Mouse (Mus musculus) thymus, postnatal 4 days (tissue): ENCODE measurements around the gene Ece2.
A peak's percentile ranks its signal among the peaks of the same experiment; 100 is the strongest.

ENCODE experiments used
- DNase-seq: peaks from one replicate; pipeline ENCODE4 v3.0.0; 2021

Gene Ece2

DNA sequence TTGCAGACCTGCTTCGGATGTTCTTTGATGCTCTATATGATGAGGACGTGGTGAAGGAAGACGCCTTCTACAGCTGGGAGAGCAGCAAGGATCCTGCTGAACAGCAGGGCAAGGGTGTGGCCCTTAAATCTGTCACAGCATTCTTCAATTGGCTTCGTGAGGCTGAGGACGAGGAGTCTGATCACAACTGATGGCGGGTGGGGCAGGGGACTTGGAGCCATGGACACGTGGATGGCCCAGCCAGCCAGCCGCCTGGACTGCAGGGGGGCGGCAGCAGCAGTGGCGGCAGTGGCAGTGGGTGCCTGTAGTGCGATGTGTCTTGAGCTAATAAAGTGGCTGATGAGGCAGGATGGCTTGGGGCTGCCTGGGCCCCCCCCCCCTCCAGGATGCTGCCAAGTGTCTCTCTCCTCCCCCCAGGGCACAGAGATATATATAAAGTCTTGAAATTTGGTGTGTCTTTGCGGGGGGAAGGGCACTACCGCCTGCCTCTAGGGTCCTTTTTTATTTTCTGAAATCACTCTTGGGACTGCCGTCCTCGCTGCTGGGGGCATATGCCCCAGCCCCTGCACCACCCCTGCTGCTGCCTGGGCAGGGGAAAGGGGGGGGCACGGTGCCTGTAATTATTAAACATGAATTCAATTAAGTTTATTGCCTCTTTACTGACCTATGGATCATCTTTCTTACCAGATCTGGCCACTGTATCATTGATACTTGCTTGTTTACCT lies 62.8 kb downstream of the Ece2 start:
- no peak for DNase-seq

DNA sequence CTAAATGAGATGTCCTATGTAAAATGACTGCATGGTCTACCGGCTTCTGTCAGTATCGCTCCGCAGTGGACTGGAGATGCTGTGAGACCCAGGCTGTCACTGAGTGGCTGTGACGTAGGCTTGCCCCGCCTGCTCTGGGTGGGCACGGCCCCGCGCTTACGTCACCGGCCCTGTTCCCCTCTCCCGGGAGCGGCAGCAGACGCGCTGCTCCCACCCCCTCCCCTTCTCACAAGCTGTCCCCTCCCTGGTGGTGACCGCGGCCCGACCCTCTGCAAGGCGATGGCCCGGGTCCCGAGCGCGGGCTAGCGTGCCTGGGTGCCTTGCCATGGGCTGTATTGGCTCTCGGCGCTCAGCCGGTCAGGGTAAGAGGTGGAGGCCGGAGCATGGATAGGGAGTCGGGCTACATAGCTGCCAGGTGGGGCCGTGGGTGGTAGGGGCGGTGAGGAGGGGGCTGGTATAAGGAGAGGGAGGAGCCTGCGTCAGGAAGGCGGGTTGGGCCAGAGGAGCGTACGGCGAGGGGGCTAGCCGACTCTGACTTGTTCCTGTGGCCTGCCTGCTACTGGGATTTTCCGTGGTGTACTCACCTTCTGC lies 63.6 kb downstream of the Ece2 start, which contains the start of gene Fam131a:
Fam131a (plus strand) TSS at position 131 of the 591 bp plus-strand sequence.
- peak; percentile 85 for DNase-seq

DNA sequence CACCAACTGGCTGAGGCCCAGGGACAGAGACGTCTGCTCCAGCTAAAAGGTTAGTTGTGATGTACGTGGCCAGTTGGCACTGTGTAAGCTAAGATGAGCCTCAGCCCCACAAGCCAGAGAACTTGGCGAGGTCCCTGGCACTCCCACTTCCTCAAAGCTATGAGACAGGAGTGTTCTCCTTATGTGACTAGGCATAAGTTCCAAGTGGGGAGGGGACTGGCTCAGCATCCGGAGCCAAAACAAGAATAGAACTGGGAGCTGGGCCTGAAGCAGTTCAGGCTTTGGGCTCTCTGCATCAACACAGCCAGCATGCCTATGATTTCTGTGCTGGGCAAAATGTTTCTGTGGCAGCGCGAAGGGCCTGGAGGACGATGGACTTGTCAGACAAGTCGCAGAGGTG lies 65.2 kb downstream of the Ece2 start:
- DNase-seq, result no peak

DNA sequence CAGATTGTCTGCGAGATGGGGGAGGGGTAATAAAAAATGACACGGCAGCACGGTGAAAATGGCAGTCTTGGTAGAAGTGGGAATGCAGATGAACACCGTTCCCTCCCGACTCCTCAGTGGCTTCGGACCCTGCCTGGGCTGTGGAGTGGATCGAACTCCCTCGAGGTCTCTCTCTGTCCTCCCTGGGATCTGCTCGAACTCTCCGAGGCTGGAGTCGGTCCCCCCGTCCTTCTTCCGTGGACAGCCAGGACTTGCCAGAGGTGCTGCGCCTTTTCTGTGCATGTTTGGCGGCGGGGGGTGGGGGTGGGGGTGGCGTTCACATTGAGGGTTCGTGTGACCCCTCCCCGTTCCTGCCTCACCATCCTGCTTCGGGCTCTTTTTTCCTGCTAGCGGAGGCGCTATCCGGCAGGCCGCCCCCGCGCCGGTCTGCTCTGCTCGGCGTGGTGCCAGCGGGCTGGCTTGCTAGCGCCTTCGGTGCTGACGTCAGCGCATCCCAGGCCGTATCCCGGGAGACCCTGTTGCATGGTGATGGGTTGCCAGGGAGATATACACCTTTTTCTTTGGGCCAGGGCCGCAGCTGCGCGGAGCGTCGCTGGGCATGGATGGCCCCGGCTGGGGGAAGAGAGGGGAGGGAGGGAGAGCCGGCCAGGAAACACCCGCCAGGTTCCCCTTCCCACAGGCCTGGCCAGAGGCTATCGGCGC lies 66.1 kb downstream of the Ece2 start:
- DNase-seq, result peak; percentile 46
